Mouse (Mus musculus) heart, adult 9 months (tissue): ENCODE results near the gene Taf11.

Source experiments
- DNase-seq, 2 experiments: peaks; one replicate each; pipeline ENCODE4 v3.0.0; 2022; ENCODE audit warnings: low spot score in 2 of 2

Gene Taf11

DNA sequence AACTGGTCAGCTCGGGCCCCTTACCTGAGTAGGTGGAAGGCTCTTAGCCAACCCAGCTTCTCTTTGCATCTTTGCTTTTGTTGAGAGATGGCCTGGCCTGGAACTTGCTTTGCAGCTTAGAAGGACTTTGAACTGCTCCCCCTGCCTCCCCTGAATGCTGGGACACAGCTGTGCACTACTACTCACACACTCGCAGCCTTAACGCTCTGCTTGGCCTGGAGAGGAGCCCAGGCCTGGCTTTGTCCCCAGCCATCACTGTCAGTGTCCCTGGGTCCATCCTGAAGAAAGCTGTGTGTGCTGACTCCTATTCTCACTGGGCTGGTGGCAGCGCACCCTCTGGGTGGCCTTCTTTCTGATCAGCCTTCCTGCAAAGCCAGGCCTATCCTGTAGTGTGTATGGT, 11.0 kb upstream of the Taf11 start:
- DNase-seq = peak in 1 of 2 experiments; percentile 41

DNA sequence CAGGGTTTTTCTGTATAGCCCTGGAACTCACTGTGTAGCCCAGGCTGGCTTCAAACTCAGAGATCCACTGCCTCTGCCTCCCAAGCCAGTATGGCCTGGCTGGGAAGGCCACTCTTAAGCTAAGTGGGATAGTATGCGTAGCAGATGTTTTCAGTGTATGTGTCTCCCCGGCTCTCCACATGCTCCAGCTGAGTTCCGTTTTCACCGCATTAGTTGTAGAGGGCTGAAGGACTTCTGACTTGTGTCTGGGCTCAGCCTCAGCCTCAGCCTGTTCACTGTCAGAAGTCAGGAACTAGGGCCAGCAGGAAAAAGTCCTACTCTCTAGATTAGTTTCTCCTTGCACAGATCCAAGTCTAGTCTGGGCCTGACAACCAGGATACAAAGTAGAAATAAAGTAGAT, 6.7 kb upstream of the Taf11 start:
- no peak for DNase-seq

DNA sequence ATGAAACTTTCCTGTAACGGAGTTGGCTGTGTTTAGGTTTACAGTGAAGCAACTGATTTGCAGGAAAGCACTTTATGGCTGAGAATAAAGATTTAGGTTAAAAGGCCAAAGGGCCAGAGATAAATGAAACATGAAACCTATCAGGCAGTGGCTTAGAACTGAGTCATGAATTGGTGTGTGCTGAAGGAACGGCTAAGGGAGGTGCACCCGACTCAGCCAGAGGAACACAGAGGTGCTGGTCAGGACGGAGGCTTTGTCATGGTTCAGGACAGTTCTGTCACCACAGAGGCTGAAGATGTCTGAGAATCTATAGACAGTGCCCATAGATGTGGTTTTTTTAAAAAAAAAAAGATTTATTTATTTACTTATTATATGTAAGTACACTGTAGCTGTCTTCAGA, 5.1 kb upstream of the Taf11 start:
- DNase-seq = no peak

DNA sequence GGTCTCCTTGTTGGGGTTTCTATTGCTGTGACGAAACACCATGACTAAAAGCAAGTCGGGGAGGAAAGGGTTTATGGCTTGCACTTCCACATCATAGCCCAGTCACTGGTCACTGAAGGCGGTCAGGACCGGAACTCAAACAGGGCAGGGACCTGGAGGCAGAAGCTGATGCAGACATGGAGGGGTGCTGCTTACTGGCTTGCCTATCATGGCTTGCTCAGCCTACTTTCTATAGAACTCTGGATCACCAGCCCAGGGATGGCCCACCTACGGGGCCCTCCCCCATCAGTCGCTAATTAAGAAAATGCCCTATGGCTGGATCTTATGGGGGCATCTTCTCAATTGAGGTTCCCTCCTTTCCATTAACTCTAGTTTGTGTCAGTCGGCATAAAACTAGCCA, 1.7 kb upstream of the Taf11 start:
- DNase-seq = no peak

- DNase-seq = peak; percentile 77 to 78
These were observed 589 bp downstream of the Taf11 start, which contains the start of gene Anks1 for GRCm38 (mm10) chr17:27908888-27909621. Gene Anks1 (plus strand): TSS chr17:27909306.

- peak in 1 of 2 experiments; percentile 17 for DNase-seq
These were observed 1.3 kb downstream of the Taf11 start for GRCm38 (mm10) chr17:27908206-27908887.

DNA sequence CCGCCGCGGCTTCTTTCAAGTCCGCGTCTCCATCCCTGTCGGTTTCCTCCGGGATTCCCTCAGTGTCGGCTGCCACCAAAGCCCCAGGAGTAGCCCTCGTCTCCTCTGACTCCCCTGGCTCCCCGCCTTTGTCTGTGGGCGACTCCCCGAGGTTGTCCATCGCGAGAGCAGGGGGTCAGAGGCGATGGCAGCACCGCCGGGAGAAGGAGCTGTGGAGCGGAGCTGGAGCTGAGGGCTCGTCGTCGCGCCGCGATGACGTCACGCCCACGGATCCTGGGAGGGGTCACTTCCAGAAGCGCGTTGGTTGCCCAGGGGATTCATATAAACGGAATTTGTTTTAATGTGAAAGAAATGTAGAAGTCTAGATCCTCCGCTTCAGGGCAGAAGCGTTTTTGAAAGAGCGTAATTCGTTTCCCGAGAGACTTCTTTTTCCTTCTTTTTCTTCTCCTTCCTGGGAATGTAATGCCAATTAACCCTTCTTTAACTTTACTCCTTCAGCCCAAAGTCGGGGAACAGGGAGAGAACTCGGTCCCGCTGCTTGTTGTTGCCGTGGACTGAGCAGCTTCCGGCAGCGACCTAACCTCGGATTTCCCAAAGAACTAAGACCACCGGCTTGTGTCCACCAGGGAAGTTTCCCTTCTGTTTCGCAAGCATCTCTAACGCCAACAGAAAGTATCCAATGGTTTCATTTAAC, 2.0 kb downstream of the Taf11 start:
- DNase-seq = peak; percentile 90 to 92

- peak; percentile 19 to 36 for DNase-seq
These were observed 23.0 kb downstream of the Taf11 start for GRCm38 (mm10) chr17:27886499-27887210.

DNA sequence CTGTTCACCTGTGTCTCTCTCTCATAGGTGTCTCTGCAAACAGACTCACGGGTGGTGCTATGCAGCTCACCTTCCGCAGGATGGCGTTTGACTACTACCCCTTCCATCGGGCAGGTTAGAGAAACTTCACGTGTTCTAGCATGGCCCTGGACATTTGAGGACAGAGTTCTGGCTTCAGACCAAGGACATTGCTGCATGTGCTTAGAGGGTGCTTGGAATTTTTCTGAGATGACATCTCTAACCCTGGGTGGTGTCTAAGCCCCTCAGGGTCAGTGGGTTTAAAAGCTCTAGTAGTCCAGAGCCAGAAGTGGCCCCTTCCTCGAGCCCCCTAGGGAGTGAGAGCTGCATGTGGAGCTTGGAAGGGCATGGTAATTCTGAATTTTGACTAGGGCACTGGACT, 25.6 kb downstream of the Taf11 start:
- no peak for DNase-seq

GRCm38 (mm10) chr17:27883129-27883528, 26.5 kb downstream of the Taf11 start:
- DNase-seq = no peak

- no peak for DNase-seq
These were observed 28.1 kb downstream of the Taf11 start for GRCm38 (mm10) chr17:27881518-27881917.

GRCm38 (mm10) chr17:27874510-27874909, 35.1 kb downstream of the Taf11 start:
- no peak for DNase-seq

GRCm38 (mm10) chr17:27873583-27873982, 36.1 kb downstream of the Taf11 start:
- DNase-seq = no peak

DNA sequence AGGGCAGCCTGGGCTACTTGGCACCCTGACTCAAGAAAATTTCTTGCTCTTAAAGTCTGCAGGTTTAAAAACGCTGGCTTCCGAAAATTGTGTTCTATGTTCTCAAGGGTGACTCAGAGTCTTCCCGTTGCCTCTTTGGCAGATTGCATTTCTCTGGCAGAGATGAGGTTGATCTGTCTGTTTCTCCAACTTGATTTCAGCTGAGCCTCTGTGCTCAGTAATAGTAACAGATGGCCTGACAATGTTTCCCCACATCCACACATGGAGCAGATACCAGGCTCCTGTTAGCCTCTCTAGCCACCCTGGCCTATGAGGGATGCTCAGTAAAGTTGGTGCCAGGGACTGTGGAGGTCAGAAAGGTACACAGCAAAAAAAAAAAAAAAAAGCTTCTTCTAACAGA, 37.8 kb downstream of the Taf11 start:
- DNase-seq = no peak

DNA sequence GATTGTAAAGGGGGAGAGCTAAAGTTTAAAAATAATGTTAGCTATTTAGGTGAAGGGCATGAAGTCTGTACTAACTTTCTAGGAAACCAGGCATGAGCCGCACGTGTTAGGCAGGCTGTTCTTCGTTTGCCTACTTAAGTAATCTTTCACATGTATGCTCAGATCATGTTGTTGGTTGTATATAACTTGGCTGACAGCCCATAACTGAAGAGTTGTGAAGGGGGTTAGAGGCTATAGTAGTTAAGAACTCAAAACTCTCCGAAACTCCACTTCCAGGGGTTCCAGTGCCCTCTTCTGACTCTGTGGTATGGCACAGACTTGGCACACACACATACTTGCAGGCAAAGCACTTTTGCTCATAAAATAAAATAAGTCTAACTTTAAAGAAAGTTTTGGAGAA, 42.9 kb downstream of the Taf11 start:
- DNase-seq = no peak

GRCm38 (mm10) chr17:27865461-27865860, 44.2 kb downstream of the Taf11 start:
- no peak for DNase-seq

- no peak for DNase-seq
These were observed 50.5 kb downstream of the Taf11 start for GRCm38 (mm10) chr17:27859131-27859530.

GRCm38 (mm10) chr17:27857649-27858475, 51.8 kb downstream of the Taf11 start:
- no peak for DNase-seq

- DNase-seq = peak; percentile 22 to 27
These were observed 52.6 kb downstream of the Taf11 start for GRCm38 (mm10) chr17:27856798-27857648.

- DNase-seq = peak; percentile 67 to 68
These were observed 53.3 kb downstream of the Taf11 start, which contains the start of gene Uhrf1bp1 for GRCm38 (mm10) chr17:27856265-27856797. Gene Uhrf1bp1 (plus strand): TSS chr17:27856441.
